Mouse (Mus musculus): ENCODE measurements at regions not wholly inside any gene's neighbourhood (a gene's known extent, or its start where the extent isn't known, plus 50 kb on each side); places are given as distances from the start of the nearest gene placed in this dataset.
"Not testable (repeated sequence)": the region's sequence is repeated elsewhere in the genome, so short reads cannot be mapped to it uniquely, and the experiment has no call there.

DNA sequence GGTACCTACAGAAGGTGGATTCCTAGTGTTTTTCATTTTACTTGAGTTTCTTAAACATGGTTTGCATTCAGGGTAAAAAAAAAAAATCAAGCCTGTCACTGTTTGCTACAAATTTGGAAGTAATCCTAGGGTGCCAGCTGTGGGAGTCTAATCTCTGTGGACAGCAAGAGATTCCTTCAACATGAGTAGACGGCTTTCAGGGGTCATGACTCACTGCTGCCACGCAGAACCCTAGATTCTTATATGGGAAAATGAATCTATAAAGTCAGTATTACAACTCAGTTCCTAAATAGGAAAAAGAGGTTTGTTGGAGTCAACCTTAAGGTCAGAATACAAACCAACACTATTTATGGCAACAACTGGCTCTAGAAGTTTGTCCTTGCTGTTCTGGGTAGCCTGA lies 310.1 kb upstream of the Pkdcc start:
- H3K27me3 ChIP-seq (ENCODE audit: control insufficient read depth, insufficient read depth, low read length), result no peaks in the 10 kb centered on the region
- no peak for DNase-seq (ENCODE audit: low read depth in 1 of 2, low spot score in 2 of 2)
- H3K4me1 ChIP-seq (ENCODE audit: control insufficient read depth, insufficient read depth, insufficient read length), result no peaks in the 10 kb centered on the region
- TF ChIP-seq CTCF (IDR thresholded peaks at IDR 0.05; ENCODE audit: extremely low read depth, insufficient read depth, insufficient read length, insufficient replicate concordance) (no peak), POLR2A (IDR thresholded peaks at IDR 0.05; ENCODE audit: low read depth, low read length) (no peak)
- no peak overlapping the region for H3K4me3 ChIP-seq (ENCODE audit: extremely low read depth, insufficient read depth, insufficient read length)
- no peak overlapping the region for H3K27ac ChIP-seq (ENCODE audit: insufficient read depth, low read length)
- WGBS, result 85% methylated on average over 2 of the region's 2 CpGs
- no peaks in the 10 kb centered on the region for H3K36me3 ChIP-seq (ENCODE audit: control insufficient read depth, insufficient read depth, low read length)

DNA sequence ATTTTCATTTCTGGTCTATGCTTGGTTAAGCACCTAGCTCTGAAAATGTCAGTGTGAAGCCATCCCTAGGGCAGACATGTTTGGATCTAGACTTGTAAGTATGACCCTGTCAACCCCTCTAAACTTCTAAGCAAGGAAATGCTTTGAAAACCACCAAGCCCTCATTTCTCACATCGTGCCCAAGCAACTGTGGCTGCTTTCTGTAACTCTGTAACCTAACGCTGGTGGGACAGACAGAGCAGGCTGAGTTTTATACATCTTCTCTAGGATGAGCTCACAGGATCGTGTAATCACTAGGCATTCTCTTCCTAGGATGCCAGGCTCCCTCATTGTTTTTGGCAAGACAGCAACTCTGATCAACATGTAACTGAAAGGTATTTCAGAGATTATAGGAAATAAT lies 309.6 kb upstream of the Pkdcc start:
- H3K27ac ChIP-seq (ENCODE audit: insufficient read depth, low read length), result no peak overlapping the region
- no peak overlapping the region for H3K4me3 ChIP-seq (ENCODE audit: extremely low read depth, insufficient read depth, insufficient read length)
- no peaks in the 10 kb centered on the region for H3K27me3 ChIP-seq (ENCODE audit: control insufficient read depth, insufficient read depth, low read length)
- H3K4me1 ChIP-seq (ENCODE audit: control insufficient read depth, insufficient read depth, insufficient read length), result no peaks in the 10 kb centered on the region
- TF ChIP-seq POLR2A (IDR thresholded peaks at IDR 0.05; ENCODE audit: low read depth, low read length) (no peak), CTCF (IDR thresholded peaks at IDR 0.05; ENCODE audit: extremely low read depth, insufficient read depth, insufficient read length, insufficient replicate concordance) (no peak)
- 77% methylated on average over 3 of the region's 3 CpGs for WGBS
- H3K36me3 ChIP-seq (ENCODE audit: control insufficient read depth, insufficient read depth, low read length), result no peaks in the 10 kb centered on the region
- no peak for DNase-seq (ENCODE audit: low read depth in 1 of 2, low spot score in 2 of 2)

- DNase-seq (ENCODE audit: low read depth in 1 of 2, low spot score in 2 of 2), result no peak
- Histone ChIP-seq H3K27ac (ENCODE audit: insufficient read depth, low read length) (no peak overlapping the region), H3K27me3 (ENCODE audit: control insufficient read depth, insufficient read depth, low read length) (no peaks in the 10 kb centered on the region), H3K4me3 (ENCODE audit: extremely low read depth, insufficient read depth, insufficient read length) (no peak overlapping the region), H3K4me1 (ENCODE audit: control insufficient read depth, insufficient read depth, insufficient read length) (no peaks in the 10 kb centered on the region), H3K36me3 (ENCODE audit: control insufficient read depth, insufficient read depth, low read length) (no peaks in the 10 kb centered on the region)
- WGBS, result 72% methylated on average over 2 of the region's 2 CpGs
- TF ChIP-seq CTCF (IDR thresholded peaks at IDR 0.05; ENCODE audit: extremely low read depth, insufficient read depth, insufficient read length, insufficient replicate concordance) (no peak), POLR2A (IDR thresholded peaks at IDR 0.05; ENCODE audit: low read depth, low read length) (no peak)
Measured at GRCm38 (mm10) chr17:82909189-82909588, 305.9 kb upstream of the Pkdcc start.

- H3K36me3 ChIP-seq (ENCODE audit: control insufficient read depth, insufficient read depth, low read length); DNase-seq (ENCODE audit: low read depth in 1 of 2, low spot score in 2 of 2); H3K4me3 ChIP-seq (ENCODE audit: extremely low read depth, insufficient read depth, insufficient read length); H3K4me1 ChIP-seq (ENCODE audit: control insufficient read depth, insufficient read depth, insufficient read length); H3K27ac ChIP-seq (ENCODE audit: insufficient read depth, low read length); H3K27me3 ChIP-seq (ENCODE audit: control insufficient read depth, insufficient read depth, low read length): not testable (repeated sequence)
- WGBS, result 59% methylated on average over 4 of the region's 4 CpGs
Measured at GRCm38 (mm10) chr17:82922986-82923385, 292.1 kb upstream of the Pkdcc start.

DNA sequence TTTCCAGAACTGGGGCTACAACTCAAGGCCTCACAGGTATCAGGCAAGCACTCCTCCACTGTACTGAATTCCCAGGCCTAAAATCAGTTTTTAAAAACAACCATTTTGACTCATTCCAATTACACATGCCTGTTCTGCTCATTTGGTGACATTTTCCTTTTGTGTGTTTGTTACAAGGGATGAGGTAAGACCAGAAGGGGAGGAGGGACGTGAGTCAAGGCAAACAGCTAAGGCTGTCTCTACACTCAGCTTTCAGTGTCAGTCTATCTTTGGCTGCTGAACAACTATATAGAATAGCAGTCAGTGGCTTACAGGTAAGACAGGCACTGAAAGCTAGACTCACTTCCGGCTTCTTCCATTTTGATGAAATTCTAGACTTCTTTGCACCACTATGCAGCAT lies 289.3 kb upstream of the Pkdcc start:
- Histone ChIP-seq H3K27ac (ENCODE audit: insufficient read depth, low read length) (no peak overlapping the region), H3K27me3 (ENCODE audit: control insufficient read depth, insufficient read depth, low read length) (no peaks in the 10 kb centered on the region), H3K36me3 (ENCODE audit: control insufficient read depth, insufficient read depth, low read length) (no peaks in the 10 kb centered on the region), H3K4me3 (ENCODE audit: extremely low read depth, insufficient read depth, insufficient read length) (no peak overlapping the region), H3K4me1 (ENCODE audit: control insufficient read depth, insufficient read depth, insufficient read length) (no peaks in the 10 kb centered on the region)
- no peak for TF ChIP-seq CTCF (IDR thresholded peaks at IDR 0.05; ENCODE audit: extremely low read depth, insufficient read depth, insufficient read length, insufficient replicate concordance)
- TF ChIP-seq POLR2A (IDR thresholded peaks at IDR 0.05; ENCODE audit: low read depth, low read length), result no peak
- DNase-seq (ENCODE audit: low read depth in 1 of 2, low spot score in 2 of 2), result no peak
- 86% methylated on average over 2 of the region's 2 CpGs for WGBS

- Histone ChIP-seq H3K27me3 (ENCODE audit: control insufficient read depth, insufficient read depth, low read length) (no peaks in the 10 kb centered on the region), H3K4me3 (ENCODE audit: extremely low read depth, insufficient read depth, insufficient read length) (no peak overlapping the region), H3K36me3 (ENCODE audit: control insufficient read depth, insufficient read depth, low read length) (no peaks in the 10 kb centered on the region), H3K27ac (ENCODE audit: insufficient read depth, low read length) (no peak overlapping the region), H3K4me1 (ENCODE audit: control insufficient read depth, insufficient read depth, insufficient read length) (no peaks in the 10 kb centered on the region)
- WGBS, result 83% methylated on average over 3 of the region's 3 CpGs
- DNase-seq (ENCODE audit: low read depth in 1 of 2, low spot score in 2 of 2), result no peak
- TF ChIP-seq POLR2A (IDR thresholded peaks at IDR 0.05; ENCODE audit: low read depth, low read length) (no peak), CTCF (IDR thresholded peaks at IDR 0.05; ENCODE audit: extremely low read depth, insufficient read depth, insufficient read length, insufficient replicate concordance) (no peak)
Measured at GRCm38 (mm10) chr17:82927681-82928080, 287.4 kb upstream of the Pkdcc start.

- TF ChIP-seq POLR2A (IDR thresholded peaks at IDR 0.05; ENCODE audit: low read depth, low read length), result no peak
- no peaks in the 10 kb centered on the region for H3K4me1 ChIP-seq (ENCODE audit: control insufficient read depth, insufficient read depth, insufficient read length)
- H3K27ac ChIP-seq (ENCODE audit: insufficient read depth, low read length), result no peak overlapping the region
- no peaks in the 10 kb centered on the region for H3K36me3 ChIP-seq (ENCODE audit: control insufficient read depth, insufficient read depth, low read length)
- DNase-seq (ENCODE audit: low read depth in 1 of 2, low spot score in 2 of 2), result no peak
- no peak overlapping the region for H3K4me3 ChIP-seq (ENCODE audit: extremely low read depth, insufficient read depth, insufficient read length)
- WGBS, result 71% methylated on average over 3 of the region's 3 CpGs
- no peaks in the 10 kb centered on the region for H3K27me3 ChIP-seq (ENCODE audit: control insufficient read depth, insufficient read depth, low read length)
Measured at GRCm38 (mm10) chr17:82929511-82929910, 285.6 kb upstream of the Pkdcc start.

DNA sequence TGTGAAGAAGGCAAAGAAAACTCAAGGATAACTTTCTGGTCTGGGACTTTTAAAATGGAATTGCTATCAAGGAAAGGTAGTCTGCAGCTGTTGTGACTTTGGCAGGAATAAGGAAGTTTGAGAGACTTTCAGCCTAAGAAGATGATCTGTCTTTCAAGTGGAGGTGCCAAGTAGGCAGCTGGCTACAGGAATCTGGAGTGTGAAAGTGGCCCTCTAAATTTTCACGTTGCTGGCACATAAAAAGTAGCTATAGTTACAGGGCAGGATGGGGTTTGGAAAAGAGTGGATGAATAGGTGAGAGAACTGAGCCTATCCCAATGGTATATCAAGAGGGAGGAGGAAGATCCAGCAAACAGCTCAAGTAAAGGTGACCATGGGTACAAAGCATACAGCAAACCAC lies 284.4 kb upstream of the Pkdcc start:
- 53% methylated on average over 1 of the region's 1 CpGs for WGBS
- no peak overlapping the region for H3K27ac ChIP-seq (ENCODE audit: insufficient read depth, low read length)
- H3K4me1 ChIP-seq (ENCODE audit: control insufficient read depth, insufficient read depth, insufficient read length), result no peaks in the 10 kb centered on the region
- no peak for DNase-seq (ENCODE audit: low read depth in 1 of 2, low spot score in 2 of 2)
- TF ChIP-seq CTCF (IDR thresholded peaks at IDR 0.05; ENCODE audit: extremely low read depth, insufficient read depth, insufficient read length, insufficient replicate concordance) (no peak), POLR2A (IDR thresholded peaks at IDR 0.05; ENCODE audit: low read depth, low read length) (no peak)
- H3K4me3 ChIP-seq (ENCODE audit: extremely low read depth, insufficient read depth, insufficient read length), result no peak overlapping the region
- no peaks in the 10 kb centered on the region for H3K36me3 ChIP-seq (ENCODE audit: control insufficient read depth, insufficient read depth, low read length)
- no peaks in the 10 kb centered on the region for H3K27me3 ChIP-seq (ENCODE audit: control insufficient read depth, insufficient read depth, low read length)

Measured in spleen, adult 2 months (tissue).